Mouse (Mus musculus) C2C12 (cell line): Measurements from ENCODE around the gene Mtrf1l. TPM values are rescaled to one million over a fixed set of nuclear protein-coding genes. Genes with fewer than 3 reads are reported as not detected.
A peak's percentile ranks its signal among the peaks of the same experiment; 100 is the strongest.

Experiments used
- H3K27me3 ChIP-seq: one replicate; pipeline ENCODE4 v1.6.1; 2011; ENCODE audit not compliant: control insufficient read depth, insufficient read depth, insufficient read length
- H3K36me3 ChIP-seq: one replicate; pipeline ENCODE4 v1.6.1; 2011; ENCODE audit not compliant: control insufficient read depth, insufficient read depth
- H3K4me3 ChIP-seq: one replicate; pipeline ENCODE4 v1.5.1; 2011; ENCODE audit warnings: mild to moderate bottlenecking, control low read depth; ENCODE audit not compliant: poor library complexity, insufficient read depth, severe bottlenecking
- H3K79me2 ChIP-seq: one replicate; pipeline ENCODE4 v1.6.1; 2011; ENCODE audit not compliant: control insufficient read depth, insufficient read depth
- H3K79me3 ChIP-seq: one replicate; pipeline ENCODE4 v1.6.1; 2011; ENCODE audit warnings: low read depth, control low read depth
- H3ac ChIP-seq: one replicate; pipeline ENCODE3; 2011; ENCODE audit warnings: low read depth; ENCODE audit not compliant: control insufficient read depth, insufficient read length
- CEBPB ChIP-seq: IDR thresholded peaks from one replicate; pipeline ENCODE4 v1.6.1; 2011; ENCODE audit warnings: low read depth, mild to moderate bottlenecking, control low read depth, moderate library complexity
- CTCF ChIP-seq: IDR thresholded peaks from one replicate; pipeline ENCODE4 v1.5.1; 2011; ENCODE audit not compliant: control insufficient read depth, insufficient read depth, insufficient read length
- FOSL1 ChIP-seq: IDR thresholded peaks from one replicate; pipeline ENCODE4 v1.8.0; 2011; ENCODE audit warnings: mild to moderate bottlenecking, low read length; ENCODE audit not compliant: poor library complexity, insufficient read depth, severe bottlenecking
- MAX ChIP-seq: IDR thresholded peaks from one replicate; pipeline ENCODE4 v1.6.1; 2011; ENCODE audit warnings: mild to moderate bottlenecking, control low read depth
- MYOD1 ChIP-seq: IDR thresholded peaks from one replicate; pipeline ENCODE4 v1.6.1; 2011; ENCODE audit warnings: low read depth; ENCODE audit not compliant: control insufficient read depth, insufficient read length
- MYOG ChIP-seq: IDR thresholded peaks from one replicate; pipeline ENCODE4 v1.6.1; 2011; ENCODE audit not compliant: control insufficient read depth, insufficient read length; ENCODE audit errors: extremely low read depth
- USF1 ChIP-seq: IDR thresholded peaks from one replicate; pipeline ENCODE4 v1.6.1; 2011; ENCODE audit warnings: low read depth, mild to moderate bottlenecking, control low read depth, moderate library complexity
- long read RNA-seq, 2 experiments: library from polyadenylated mRNA; unstranded; transcript quantifications; one replicate each; pipeline ENCODE4 v2.0.0; 2019 to 2020
- polyA plus RNA-seq: library from polyadenylated mRNA; unstranded; fragments of >200 nt; fragmentation: generic; extraction: Trizol; gene quantifications from one replicate; pipeline ENCODE4 v1.2.1, GENCODE M21; 2012; ENCODE audit warnings: missing spikeins

Gene Mtrf1l
- polyA plus RNA-seq: 2.9 TPM
- long read RNA-seq, experiment 1, partial matches to known transcripts: 0 of 5 reads
- long read RNA-seq, experiment 1, other reads (novel, unspliced or antisense): 4 of 5 reads
- long read RNA-seq, experiment 2, transcript Mtrf1l-201 (7 exons, 2,588 nt): major isoform, 10 of 12 reads
- long read RNA-seq, experiment 2, partial matches to known transcripts: 1 of 12 reads
- long read RNA-seq, experiment 2, other reads (novel, unspliced or antisense): 1 of 12 reads

GRCm38 (mm10) chr10:5823740-5824491 lies at the start of gene Mtrf1l:
Gene Mtrf1l (minus strand): TSS chr10:5823910.
- Histone ChIP-seq H3K79me2 (peaks cover 44% of the 10 kb centered on the region), H3K4me3 (peak within 1 kb of the TSS; percentile 86), H3K79me3 (peaks cover 25% of the 10 kb centered on the region), H3K36me3 (peaks cover 23% of the 10 kb centered on the region), H3ac (peak within 1 kb of the TSS; percentile 100), H3K27me3 (peaks cover 3% of the 10 kb centered on the region)
- TF ChIP-seq USF1: no peak
- no peak for TF ChIP-seq MYOG
- TF ChIP-seq MAX: no peak
- TF ChIP-seq CEBPB: no peak
- TF ChIP-seq FOSL1: no peak
- no peak for TF ChIP-seq MYOD1

GRCm38 (mm10) chr10:5871081-5871480 lies 47.4 kb upstream of the Mtrf1l start:
- H3K27me3 ChIP-seq: no peaks in the 10 kb centered on the region
- no peak for TF ChIP-seq MAX
- TF ChIP-seq CTCF: no peak
- no peak for TF ChIP-seq MYOD1
- TF ChIP-seq CEBPB: no peak
- no peak for TF ChIP-seq MYOG
- TF ChIP-seq FOSL1: no peak
- no peak for TF ChIP-seq USF1
- H3K79me3 ChIP-seq: no peaks in the 10 kb centered on the region
- no peak overlapping the region for H3K4me3 ChIP-seq
- no peaks in the 10 kb centered on the region for H3K36me3 ChIP-seq
- H3ac ChIP-seq: no peak overlapping the region
- H3K79me2 ChIP-seq: no peaks in the 10 kb centered on the region

GRCm38 (mm10) chr10:5867981-5868552 lies 44.4 kb upstream of the Mtrf1l start:
- Histone ChIP-seq H3K36me3 (no peaks in the 10 kb centered on the region), H3ac (no peak overlapping the region), H3K4me3 (no peak overlapping the region), H3K79me3 (no peaks in the 10 kb centered on the region), H3K79me2 (no peaks in the 10 kb centered on the region), H3K27me3 (no peaks in the 10 kb centered on the region)
- TF ChIP-seq FOSL1: peak; percentile 83
- TF ChIP-seq MYOD1: no peak
- peak; percentile 52 for TF ChIP-seq MAX

GRCm38 (mm10) chr10:5865996-5866395 lies 42.3 kb upstream of the Mtrf1l start:
- Histone ChIP-seq H3K27me3 (no peaks in the 10 kb centered on the region), H3K79me2 (no peaks in the 10 kb centered on the region)
- TF ChIP-seq MAX (no peak), CEBPB (no peak)

GRCm38 (mm10) chr10:5862669-5863068 lies 39.0 kb upstream of the Mtrf1l start:
- peaks cover 20% of the 10 kb centered on the region for H3K36me3 ChIP-seq
- no peak overlapping the region for H3ac ChIP-seq
- no peak overlapping the region for H3K4me3 ChIP-seq
- H3K79me3 ChIP-seq: no peaks in the 10 kb centered on the region
- H3K79me2 ChIP-seq: no peaks in the 10 kb centered on the region
- H3K27me3 ChIP-seq: no peaks in the 10 kb centered on the region
- TF ChIP-seq USF1 (no peak), MYOD1 (no peak)

More at GRCm38 (mm10) chr10:5865996-5866395, 42.3 kb upstream of the Mtrf1l start:
- Histone ChIP-seq H3ac (no peak overlapping the region), H3K79me3 (no peaks in the 10 kb centered on the region), H3K36me3 (peaks cover 14% of the 10 kb centered on the region), H3K4me3 (no peak overlapping the region)

- H3K79me3 ChIP-seq: no peaks in the 10 kb centered on the region
- no peak overlapping the region for H3K4me3 ChIP-seq
- H3K27me3 ChIP-seq: no peaks in the 10 kb centered on the region
- H3K79me2 ChIP-seq: no peaks in the 10 kb centered on the region
- H3K36me3 ChIP-seq: peaks cover 20% of the 10 kb centered on the region
- TF ChIP-seq CTCF: no peak
- no peak for TF ChIP-seq USF1
- TF ChIP-seq CEBPB: no peak
- no peak for TF ChIP-seq MYOG
- no peak for TF ChIP-seq MYOD1
- no peak for TF ChIP-seq MAX
- no peak for TF ChIP-seq FOSL1
- no peak overlapping the region for H3ac ChIP-seq
Observed at GRCm38 (mm10) chr10:5860849-5861248, 37.1 kb upstream of the Mtrf1l start.
